Mouse (Mus musculus) layer of hippocampus, adult 6 months (tissue): Measurements from ENCODE around the gene Flg. TPM values are rescaled to one million over a fixed set of nuclear protein-coding genes. Genes with fewer than 3 reads are reported as not detected.

Experiments
- long read RNA-seq, 2 experiments: library from polyadenylated mRNA; unstranded; transcript quantifications; one replicate each; pipeline ENCODE4 v2.0.0; 2019 to 2020
- polyA plus RNA-seq: library from polyadenylated mRNA; unstranded; fragments of <200 nt; fragmentation: Nextera tagmentation; gene quantifications from 2 replicates; pipeline ENCODE4 v1.2.3, GENCODE M21; 2021

The Flg gene
- polyA plus RNA-seq: not detected in 2 replicates
- long read RNA-seq, experiment 1: 0 reads
- long read RNA-seq, experiment 2: 0 reads

GRCm38 (mm10) chr3:93273223-93273622 lies at the start of gene Flg:
Gene Flg (plus strand): TSS chr3:93273523.

GRCm38 (mm10) chr3:93319449-93319848 lies 46.1 kb downstream of the Flg start, which contains the start of gene Hrnr:
Gene Hrnr (plus strand): TSS chr3:93319749.

Other genes starting within 250 kb of the Flg start
- gene Gm4858, start 204.7 kb upstream of the Flg start, polyA plus RNA-seq: not detected in 2 replicates
- not detected in 2 replicates for gene Crnn, start 128.7 kb upstream of the Flg start, polyA plus RNA-seq
- gene Flg2, start 76.2 kb upstream of the Flg start, polyA plus RNA-seq: not detected in 2 replicates
- gene Hrnr, start 46.2 kb downstream of the Flg start, polyA plus RNA-seq: not detected in 2 replicates
- not detected in 2 replicates for gene Rptn, start 120.2 kb downstream of the Flg start, polyA plus RNA-seq
- 1.0 and 1.2 TPM in 2 replicates for gene Tchh, start 168.8 kb downstream of the Flg start, polyA plus RNA-seq
- gene Tchhl1, start 195.2 kb downstream of the Flg start, polyA plus RNA-seq: not detected in 2 replicates
- gene S100a11, start 247.0 kb downstream of the Flg start, polyA plus RNA-seq: 27.8 and 28.4 TPM in 2 replicates